Mouse (Mus musculus): ENCODE measurements around the gene Tufm.

DNA sequence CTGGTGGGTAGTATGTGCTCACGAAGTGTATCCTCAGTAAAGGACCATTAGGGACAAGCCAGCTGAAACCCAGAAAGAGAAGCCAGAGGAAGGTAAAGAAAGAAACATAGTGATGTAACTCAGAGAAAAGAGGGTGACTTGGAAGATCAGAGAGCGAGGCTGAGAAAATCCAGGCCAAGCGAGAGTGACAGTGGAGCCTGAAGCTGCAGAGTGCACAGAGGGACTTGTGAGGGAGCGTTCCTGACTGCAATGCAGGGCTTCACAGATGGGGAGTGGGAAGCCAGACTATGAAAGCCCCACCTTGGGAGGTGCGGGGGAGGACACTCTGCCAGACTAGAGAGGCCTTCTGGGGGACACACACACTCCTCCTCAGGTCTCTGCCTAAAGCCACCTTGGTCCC lies 28.9 kb upstream of the Tufm start:
- TF ChIP-seq POLR2A (IDR thresholded peaks at IDR 0.05; ENCODE audit: insufficient read depth, low read length) (no peak), CTCF (IDR thresholded peaks at IDR 0.05; ENCODE audit: low read depth, low read length) (no peak), EP300 (IDR thresholded peaks at IDR 0.05; ENCODE audit: insufficient read depth, low read depth, low read length) (no peak)
